Mouse (Mus musculus): ENCODE data around the gene Speer4f2. TPM values are rescaled to one million over a fixed set of nuclear protein-coding genes. Genes with fewer than 3 reads are reported as not detected.

Speer4f2 gene
- polyA plus RNA-seq, 2 experiments = not detected

GRCm38 (mm10) chr5:17422225-17422624 is 49.2 kb downstream of the Speer4f2 start:
- Histone ChIP-seq H3K27ac (no peak overlapping the region), H3K4me3 (ENCODE audit: insufficient read depth in 1 of 2, low read depth in 2 of 2, low read length in 2 of 2) (no peak overlapping the region), H3K9me3 (ENCODE audit: control insufficient read depth, low read length) (no peaks in the 10 kb centered on the region), H3K9ac (replicated peaks) (no peak overlapping the region), H3K36me3 (replicated peaks; ENCODE audit: control insufficient read depth, insufficient read depth, low read depth) (no peaks in the 10 kb centered on the region), H3K4me1 (replicated peaks; ENCODE audit: control insufficient read depth in 2 of 2, insufficient read depth in 2 of 2, low read length in 1 of 2) (no peaks in the 10 kb centered on the region), H3K27me3 (ENCODE audit: control insufficient read depth, insufficient read depth, low read length) (no peaks in the 10 kb centered on the region), H3K4me2 (ENCODE audit: low read depth) (no peak overlapping the region)
- 33% methylated on average over 1 of the region's 1 CpGs for WGBS (ENCODE audit: insufficient replicate concordance)
- DNase-seq (ENCODE audit: low read depth in 3 of 3, low spot score in 3 of 3) (no peak), ATAC-seq (ENCODE audit: insufficient read depth) (no peak)
- TF ChIP-seq CTCF (IDR thresholded peaks at IDR 0.05; ENCODE audit: low read depth) = no peak
- no peak for TF ChIP-seq EP300 (IDR thresholded peaks at IDR 0.05; ENCODE audit: low read depth)

- 45% methylated on average over 1 of the region's 1 CpGs for WGBS (ENCODE audit: insufficient replicate concordance)
- Histone ChIP-seq H3K4me3 (ENCODE audit: insufficient read depth in 1 of 2, low read depth in 2 of 2, low read length in 2 of 2) (no peak overlapping the region), H3K36me3 (replicated peaks; ENCODE audit: control insufficient read depth, insufficient read depth, low read depth) (no peaks in the 10 kb centered on the region), H3K9me3 (ENCODE audit: control insufficient read depth, low read length) (no peaks in the 10 kb centered on the region), H3K27me3 (ENCODE audit: control insufficient read depth, insufficient read depth, low read length) (no peaks in the 10 kb centered on the region), H3K27ac (no peak overlapping the region), H3K4me1 (replicated peaks; ENCODE audit: control insufficient read depth in 2 of 2, insufficient read depth in 2 of 2, low read length in 1 of 2) (no peaks in the 10 kb centered on the region), H3K9ac (replicated peaks) (no peak overlapping the region), H3K4me2 (ENCODE audit: low read depth) (no peak overlapping the region)
- no peak for DNase-seq (ENCODE audit: low read depth in 3 of 3, low spot score in 3 of 3)
- ATAC-seq (ENCODE audit: insufficient read depth) = no peak
- TF ChIP-seq EP300 (IDR thresholded peaks at IDR 0.05; ENCODE audit: low read depth) = no peak
- TF ChIP-seq CTCF (IDR thresholded peaks at IDR 0.05; ENCODE audit: low read depth) = no peak
Measured at GRCm38 (mm10) chr5:17426930-17427329, 54.0 kb downstream of the Speer4f2 start.

Other genes starting within 250 kb of the Speer4f2 start
- not detected in 2 replicates for gene Speer4f1, start 102.9 kb downstream of the Speer4f2 start, polyA plus RNA-seq (2012; rRNA removed)
- not detected in 2 replicates for gene Speer4f1, start 102.9 kb downstream of the Speer4f2 start, polyA plus RNA-seq (2014; fragmentation: Nextera tagmentation; extraction: Ambion mirVana)
- 0.15 and 0.16 TPM in 2 replicates for gene Sema3c, start 201.1 kb downstream of the Speer4f2 start, polyA plus RNA-seq (2012; rRNA removed)
- gene Sema3c, start 201.1 kb downstream of the Speer4f2 start, polyA plus RNA-seq (2014; fragmentation: Nextera tagmentation; extraction: Ambion mirVana) = 0.10 and 0.30 TPM in 2 replicates